Mouse (Mus musculus): ENCODE measurements around the gene Frrs1l.

DNA sequence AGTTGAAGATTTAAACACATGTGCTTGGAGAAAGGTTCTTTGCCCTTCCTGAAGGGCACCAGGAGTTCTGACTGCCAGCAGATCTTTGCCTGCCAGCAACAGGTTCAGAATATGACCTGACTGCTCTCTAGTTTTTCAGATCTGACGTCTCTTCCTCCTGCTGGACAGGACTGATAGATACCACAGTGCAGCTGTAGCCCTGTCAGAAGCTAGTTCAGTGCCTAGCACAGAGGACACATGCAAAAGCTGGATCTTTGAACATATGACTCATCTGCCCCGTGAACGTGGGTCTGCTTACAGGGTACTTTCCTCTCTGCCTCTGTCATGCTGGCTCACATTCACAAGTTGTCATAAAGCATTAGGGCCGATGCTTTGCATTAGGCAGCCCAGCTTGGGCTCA is 45.9 kb downstream of the Frrs1l start:
- TF ChIP-seq POLR2A (IDR thresholded peaks at IDR 0.05; ENCODE audit: control insufficient read depth, low read depth, low read length) (no peak), CTCF (IDR thresholded peaks at IDR 0.05; ENCODE audit: control insufficient read depth, insufficient read depth, insufficient replicate concordance, low read depth, low read length) (no peak)
